Mouse (Mus musculus): Measurements from ENCODE around the gene Nppc. TPM values are rescaled to one million over a fixed set of nuclear protein-coding genes. Genes with fewer than 3 reads are reported as not detected.

The Nppc gene
- total and polyA plus RNA-seq, 3 experiments = not detected

DNA sequence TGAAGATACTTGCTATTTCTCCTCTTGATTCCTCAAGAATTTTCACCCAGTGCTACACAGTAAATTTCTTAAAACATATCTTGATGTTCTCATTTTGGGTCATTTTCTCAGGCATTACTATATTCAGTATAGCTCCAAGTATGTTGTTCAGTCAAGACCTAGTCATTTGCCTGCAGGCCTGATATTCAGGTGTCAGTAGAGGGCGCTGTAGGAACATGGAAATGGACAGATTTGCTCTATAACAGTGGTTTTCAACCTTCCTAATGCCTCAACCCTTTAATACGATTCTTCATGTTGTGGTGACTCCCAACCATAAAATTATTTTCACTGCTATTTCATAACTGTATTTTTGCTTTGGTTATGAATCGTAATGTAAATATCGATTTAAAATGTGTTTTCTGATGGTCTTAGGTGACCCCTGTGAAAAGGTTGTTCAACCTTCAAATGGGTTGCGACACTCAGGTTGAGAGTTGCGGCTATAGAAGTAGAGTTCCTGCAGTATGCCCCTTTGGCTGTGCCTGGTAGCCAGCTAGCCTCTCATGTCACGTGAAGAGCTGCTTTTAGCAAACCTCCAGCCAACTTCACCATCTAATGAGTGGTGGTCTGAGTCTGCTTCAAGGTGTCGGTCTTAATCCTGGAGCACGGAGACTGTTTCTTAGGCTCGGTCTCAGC is 51.8 kb downstream of the Nppc start:
- no peak overlapping the region for H3K9ac ChIP-seq (ENCODE audit: control insufficient read depth, low read depth, low read length, poor library complexity, severe bottlenecking)
- no peaks in the 10 kb centered on the region for H3K4me1 ChIP-seq (ENCODE audit: control insufficient read depth in 1 of 2, insufficient read depth in 2 of 2, low read length in 2 of 2)
- DNase-seq (ENCODE audit: low read depth, low spot score) = peak; percentile 81
- no peak overlapping the region for H3K27ac ChIP-seq (ENCODE audit: control insufficient read depth, low read depth, low read length)
- no peaks in the 10 kb centered on the region for H3K9me3 ChIP-seq (replicated peaks; ENCODE audit: insufficient read depth, low read length)
- H3K79me2 ChIP-seq (ENCODE audit: control insufficient read depth, insufficient read depth, low read length, poor library complexity) = no peaks in the 10 kb centered on the region
- no peaks in the 10 kb centered on the region for H3K36me3 ChIP-seq (ENCODE audit: control insufficient read depth in 1 of 2, insufficient read depth in 2 of 2, low read length in 2 of 2)
- H3K4me3 ChIP-seq (ENCODE audit: control insufficient read depth in 1 of 2, insufficient read depth in 1 of 2, low read depth in 2 of 2, low read length in 2 of 2) = no peak overlapping the region
- no peaks in the 10 kb centered on the region for H3K27me3 ChIP-seq (ENCODE audit: control insufficient read depth in 1 of 2, insufficient read depth in 2 of 2, low read length in 2 of 2)
- TF ChIP-seq ZC3H11A (IDR thresholded peaks at IDR 0.05; ENCODE audit: low read depth, low read length) = peak; percentile 78
- peak; percentile 83 for TF ChIP-seq SMC3 (IDR thresholded peaks at IDR 0.05; ENCODE audit: low read depth, low read length)
- TF ChIP-seq CTCF (IDR thresholded peaks at IDR 0.05 in 2 of 3, conservative IDR thresholded peaks at IDR 0.05 in 1 of 3; ENCODE audit: control insufficient read depth in 1 of 3, insufficient read depth in 1 of 3, low read depth in 2 of 3, low read length in 3 of 3, poor library complexity in 1 of 3, severe bottlenecking in 1 of 3) = peak; percentile 67 to 91 (median 82)
- no peak for TF ChIP-seq USF1 (IDR thresholded peaks at IDR 0.05; ENCODE audit: low read depth, low read length)
- TF ChIP-seq JUND (IDR thresholded peaks at IDR 0.05; ENCODE audit: low read depth, low read length) = no peak
- no peak for TF ChIP-seq POLR2AphosphoS5 (IDR thresholded peaks at IDR 0.05; ENCODE audit: borderline replicate concordance, low read depth, low read length)
- TF ChIP-seq RAD21 (IDR thresholded peaks at IDR 0.05; ENCODE audit: low read depth, low read length) = peak; percentile 92
- no peak for TF ChIP-seq ZKSCAN1 (IDR thresholded peaks at IDR 0.05; ENCODE audit: low read depth, low read length)

Other genes starting within 250 kb of the Nppc start
- not detected in 2 replicates for gene Nmur1, start 244.3 kb downstream of the Nppc start, total RNA-seq (2012; rRNA removed)
- gene Nmur1, start 244.3 kb downstream of the Nppc start, polyA plus RNA-seq (2012; ENCODE audit: insufficient read depth in 1 of 2, insufficient read length in 2 of 2, low read depth in 1 of 2, low replicate concordance in 2 of 2, missing spikeins in 1 of 2) = not detected
- not detected in 2 replicates for gene Tex44, start 244.2 kb downstream of the Nppc start, total RNA-seq (2012; rRNA removed)
- not detected for gene Tex44, start 244.2 kb downstream of the Nppc start, polyA plus RNA-seq (2012; ENCODE audit: insufficient read depth in 1 of 2, insufficient read length in 2 of 2, low read depth in 1 of 2, low replicate concordance in 2 of 2, missing spikeins in 1 of 2)
- gene Ptma, start 143.8 kb downstream of the Nppc start, total RNA-seq (2012; rRNA removed) = 3,309 and 3,407 TPM in 2 replicates
- gene Ptma, start 143.8 kb downstream of the Nppc start, polyA plus RNA-seq (2012; ENCODE audit: insufficient read depth in 1 of 2, insufficient read length in 2 of 2, low read depth in 1 of 2, low replicate concordance in 2 of 2, missing spikeins in 1 of 2) = 1,000 to 10,000 TPM; 2,419 to 4,891 TPM
- gene Pde6d, start 87.9 kb downstream of the Nppc start, total RNA-seq (2012; rRNA removed) = 13.4 and 13.8 TPM in 2 replicates
- 10 to 100 TPM in 1 of 2 experiments, not detected in 1; 79.9 TPM for gene Pde6d, start 87.9 kb downstream of the Nppc start, polyA plus RNA-seq (2012; ENCODE audit: insufficient read depth in 1 of 2, insufficient read length in 2 of 2, low read depth in 1 of 2, low replicate concordance in 2 of 2, missing spikeins in 1 of 2)
- gene Cops7b, start 87.7 kb downstream of the Nppc start, total RNA-seq (2012; rRNA removed) = 34.3 and 36.0 TPM in 2 replicates
- gene Cops7b, start 87.7 kb downstream of the Nppc start, polyA plus RNA-seq (2012; ENCODE audit: insufficient read depth in 1 of 2, insufficient read length in 2 of 2, low read depth in 1 of 2, low replicate concordance in 2 of 2, missing spikeins in 1 of 2) = 10 to 100 TPM in 1 of 2 experiments, not detected in 1; 64.8 TPM
- 17.3 and 17.9 TPM in 2 replicates for gene Dis3l2, start 33.2 kb upstream of the Nppc start, total RNA-seq (2012; rRNA removed)
- gene Dis3l2, start 33.2 kb upstream of the Nppc start, polyA plus RNA-seq (2012; ENCODE audit: insufficient read depth in 1 of 2, insufficient read length in 2 of 2, low read depth in 1 of 2, low replicate concordance in 2 of 2, missing spikeins in 1 of 2) = 10 to 100 TPM in 1 of 2 experiments, not detected in 1; 16.9 TPM